Mouse (Mus musculus) layer of hippocampus, adult 8-10 months (tissue): Measurements from ENCODE around the gene Tbc1d2b. TPM values are rescaled to one million over a fixed set of nuclear protein-coding genes. Genes with fewer than 3 reads are reported as not detected.

Experiments
- DNase-seq, 2 experiments: peaks; one replicate each; pipeline ENCODE4 v3.0.0; 2022; ENCODE audit warnings: low spot score in 2 of 2
- total RNA-seq, 4 experiments: library from RNA; stranded (reverse); gene quantifications; 2 replicates each; pipeline ENCODE4 v1.2.4; 2022

The Tbc1d2b gene
- total RNA-seq = 10 to 100 TPM; 10.6 to 16.8 (median 14.6) TPM

GRCm38 (mm10) chr9:90270193-90270943, at the start of gene Tbc1d2b:
TSS of gene Tbc1d2b (minus strand) at chr9:90270804.
- DNase-seq = peak; percentile 22 to 48

- DNase-seq = no peak
Observed at GRCm38 (mm10) chr9:90316300-90316699, 45.7 kb upstream of the Tbc1d2b start.

DNA sequence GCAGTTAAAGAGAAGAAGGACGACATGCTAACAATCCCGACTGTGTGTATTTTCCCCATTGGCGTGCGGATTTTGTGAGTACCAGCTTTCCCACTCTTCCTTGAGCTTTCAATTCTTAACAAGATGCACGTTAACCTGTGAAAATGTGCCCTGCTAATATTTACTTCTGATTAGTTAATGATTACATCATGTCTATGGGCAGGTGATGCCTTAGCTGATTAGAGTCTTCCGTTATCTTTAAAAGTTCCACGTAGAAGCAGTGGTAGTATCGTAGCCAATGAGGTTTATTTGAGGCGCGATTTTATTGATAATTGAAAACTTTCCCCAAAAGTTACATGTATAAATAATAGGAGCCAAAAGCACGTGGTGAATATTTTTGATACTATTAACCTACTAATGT, 45.1 kb upstream of the Tbc1d2b start:
- DNase-seq = no peak

DNA sequence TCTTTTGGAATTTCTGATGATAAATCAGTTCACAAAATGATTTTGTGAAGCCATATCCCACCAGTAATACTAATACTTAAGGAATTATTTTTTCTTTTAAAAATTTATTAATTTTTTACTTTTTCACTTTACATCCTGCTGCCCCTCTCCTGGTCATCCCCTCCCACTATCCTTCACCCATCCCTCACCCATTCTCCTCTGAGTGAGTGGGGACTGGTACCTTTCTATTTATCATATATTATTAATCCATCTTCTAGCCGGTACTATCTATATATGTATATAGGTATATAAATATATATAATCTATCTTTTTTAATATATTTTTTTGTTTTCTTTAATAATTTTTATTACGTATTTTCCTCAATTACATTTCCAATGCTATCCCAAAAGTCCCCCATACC, 33.6 kb upstream of the Tbc1d2b start:
- DNase-seq = no peak

GRCm38 (mm10) chr9:90303101-90303835, 32.7 kb upstream of the Tbc1d2b start:
- no peak for DNase-seq

DNA sequence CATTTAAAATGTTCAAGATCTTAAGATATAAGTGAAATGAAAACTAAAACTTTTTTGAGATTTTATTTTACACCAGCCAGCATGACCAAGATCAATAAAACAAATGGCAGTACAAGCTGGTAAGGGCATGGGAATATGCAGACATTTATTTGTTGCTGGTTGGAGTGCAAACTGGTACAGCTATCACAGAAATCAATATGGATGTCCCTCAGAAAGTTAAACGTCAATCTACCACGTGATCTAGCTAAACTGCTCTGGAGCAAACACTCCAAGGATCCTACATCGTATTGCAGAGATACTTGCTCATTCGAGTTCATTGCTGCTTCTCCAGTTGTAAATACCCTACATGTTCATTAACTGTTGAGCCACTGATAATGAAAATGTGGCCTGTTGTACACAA, 32.1 kb upstream of the Tbc1d2b start:
- no peak for DNase-seq

DNA sequence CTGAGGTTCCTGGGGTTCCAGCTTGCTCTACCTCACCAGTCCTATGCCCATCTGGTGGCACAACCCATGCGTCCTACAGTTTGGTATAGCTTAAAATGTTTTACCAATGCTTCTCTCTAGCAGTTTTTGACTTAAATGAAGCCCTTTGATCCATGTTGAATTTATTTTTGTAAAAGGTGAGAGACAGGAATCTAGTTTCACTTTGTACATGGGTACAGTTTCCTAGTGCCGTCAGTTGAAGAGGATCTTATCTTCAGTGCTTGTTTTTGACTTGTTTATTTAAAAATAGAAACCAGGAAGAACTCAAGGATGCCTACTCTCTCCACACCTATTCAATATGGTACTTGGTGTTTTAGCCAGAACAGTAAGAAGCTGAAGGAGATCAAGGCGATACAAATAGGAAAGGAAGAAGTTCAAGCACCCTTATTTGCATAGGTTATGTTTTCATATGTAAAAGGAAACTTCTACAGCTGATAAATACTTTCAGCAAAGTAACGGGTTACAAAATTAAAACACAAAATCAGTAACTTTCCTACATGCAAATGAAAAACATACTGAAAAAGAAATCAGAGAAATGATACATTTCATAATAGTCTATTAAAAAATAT, 30.6 kb upstream of the Tbc1d2b start:
- no peak for DNase-seq

DNA sequence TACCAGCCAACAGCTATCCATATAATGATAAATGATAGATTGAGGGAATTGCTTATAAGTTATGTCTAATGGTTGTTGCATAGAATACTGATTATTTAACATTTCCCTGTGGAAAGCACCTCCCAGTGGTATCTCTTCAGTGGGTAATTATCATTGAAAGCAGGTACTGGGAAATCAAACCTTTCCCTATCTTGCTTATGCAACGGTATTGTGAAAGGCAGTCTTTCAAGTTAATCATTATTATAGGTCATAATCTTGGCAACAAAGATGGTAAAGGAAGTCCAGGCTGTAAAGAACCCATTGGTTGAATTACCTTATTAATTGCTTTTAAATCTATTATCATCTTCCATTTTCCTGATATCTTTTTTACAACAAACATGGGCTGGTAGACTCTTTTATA, 27.0 kb upstream of the Tbc1d2b start:
- no peak for DNase-seq

- no peak for DNase-seq
Observed at GRCm38 (mm10) chr9:90293641-90294398, 23.2 kb upstream of the Tbc1d2b start.

GRCm38 (mm10) chr9:90278397-90278796, 7.8 kb upstream of the Tbc1d2b start:
- no peak for DNase-seq

GRCm38 (mm10) chr9:90277884-90278283, 7.3 kb upstream of the Tbc1d2b start:
- DNase-seq = no peak

GRCm38 (mm10) chr9:90276779-90277178, 6.2 kb upstream of the Tbc1d2b start:
- DNase-seq = no peak

DNA sequence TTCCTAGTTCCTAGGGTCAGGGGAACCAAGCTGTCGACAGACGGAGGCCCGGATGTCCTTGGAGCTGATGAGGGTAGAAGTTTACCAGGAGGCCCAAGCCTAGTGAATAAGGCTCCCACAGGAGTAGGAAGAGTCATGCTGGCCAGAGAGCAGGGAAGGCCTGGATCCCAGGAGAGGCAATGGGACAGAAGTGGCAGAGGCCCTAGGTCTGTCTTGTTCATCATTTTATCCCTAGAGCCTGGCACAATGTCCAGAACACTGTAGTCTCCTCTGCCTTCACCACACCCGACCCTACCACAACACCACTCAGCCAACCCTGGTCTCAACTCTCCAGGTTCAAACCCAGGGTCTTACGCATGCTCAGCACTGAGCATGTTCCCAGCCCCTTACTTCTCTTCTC, 5.3 kb upstream of the Tbc1d2b start:
- no peak for DNase-seq

GRCm38 (mm10) chr9:90275500-90275899, 4.9 kb upstream of the Tbc1d2b start:
- no peak for DNase-seq

DNA sequence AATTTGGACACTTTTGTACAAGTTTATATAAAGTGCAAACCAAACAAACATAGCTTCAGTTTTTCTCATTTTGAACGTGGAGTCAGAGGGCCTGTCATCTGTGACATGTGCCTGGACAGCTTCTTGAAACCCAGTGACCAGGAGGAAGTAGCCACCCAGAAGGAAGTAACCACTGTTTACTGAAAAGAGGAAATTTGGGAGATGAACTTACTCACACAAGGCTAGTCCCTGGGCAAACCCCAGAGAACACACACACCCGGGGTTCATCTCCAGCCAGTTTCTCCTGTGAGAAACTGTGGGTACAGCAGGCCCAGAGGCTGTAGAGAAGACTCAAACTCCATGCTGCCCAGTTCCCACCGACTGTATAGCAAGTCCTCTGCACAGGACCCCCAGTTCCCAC, 3.9 kb upstream of the Tbc1d2b start:
- DNase-seq = no peak

DNA sequence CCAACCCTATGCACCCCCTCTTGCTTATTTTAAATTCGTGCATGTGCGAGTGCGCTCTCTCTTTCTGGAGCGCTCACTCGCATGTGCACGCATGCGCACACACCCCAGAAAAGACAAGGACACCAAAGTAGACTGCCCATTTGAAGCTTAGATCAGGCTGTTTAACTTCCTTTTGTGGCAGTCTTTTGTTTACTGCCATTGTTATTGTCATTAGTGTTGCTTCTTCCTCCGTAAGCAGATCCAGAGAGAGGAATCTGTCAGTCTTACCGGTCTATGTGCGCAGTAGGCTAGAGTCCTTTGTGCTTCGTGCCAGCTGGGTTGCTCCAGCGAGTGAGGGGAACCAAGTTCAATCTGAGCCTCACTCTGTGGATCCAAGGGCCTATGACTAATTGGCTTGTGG, 1.7 kb upstream of the Tbc1d2b start:
- no peak for DNase-seq

DNA sequence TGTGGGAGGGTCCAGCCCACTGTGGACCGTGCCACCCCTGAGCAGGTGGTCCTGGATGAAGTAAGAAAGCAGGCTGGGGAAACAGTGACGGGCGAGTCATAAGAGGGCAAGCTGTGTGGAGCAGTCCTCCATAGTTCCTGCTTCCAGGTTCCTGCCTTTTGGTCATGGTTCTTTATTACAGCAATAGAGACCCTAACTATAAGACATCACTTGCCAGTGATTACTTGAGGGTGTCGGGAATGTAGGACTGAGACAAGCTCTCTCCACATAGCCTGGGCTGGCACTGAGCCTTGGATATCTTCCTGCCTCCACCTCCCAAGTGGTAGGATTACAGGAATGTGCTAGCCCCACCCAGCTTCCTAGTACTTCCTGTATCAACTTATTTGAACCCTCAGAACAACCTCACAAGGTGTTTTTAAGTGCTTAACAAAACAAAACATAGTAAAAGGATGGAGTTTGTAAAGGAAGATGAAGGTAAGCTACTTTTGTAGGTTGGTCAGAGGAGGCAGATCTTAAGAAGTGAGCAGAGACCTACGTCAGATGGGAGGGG, 1.0 kb upstream of the Tbc1d2b start:
- DNase-seq = no peak

GRCm38 (mm10) chr9:90270944-90271295, 316 bp upstream of the Tbc1d2b start:
- no peak for DNase-seq

GRCm38 (mm10) chr9:90269011-90269681, 1.5 kb downstream of the Tbc1d2b start:
- peak in 1 of 2 experiments; percentile 42 for DNase-seq

DNA sequence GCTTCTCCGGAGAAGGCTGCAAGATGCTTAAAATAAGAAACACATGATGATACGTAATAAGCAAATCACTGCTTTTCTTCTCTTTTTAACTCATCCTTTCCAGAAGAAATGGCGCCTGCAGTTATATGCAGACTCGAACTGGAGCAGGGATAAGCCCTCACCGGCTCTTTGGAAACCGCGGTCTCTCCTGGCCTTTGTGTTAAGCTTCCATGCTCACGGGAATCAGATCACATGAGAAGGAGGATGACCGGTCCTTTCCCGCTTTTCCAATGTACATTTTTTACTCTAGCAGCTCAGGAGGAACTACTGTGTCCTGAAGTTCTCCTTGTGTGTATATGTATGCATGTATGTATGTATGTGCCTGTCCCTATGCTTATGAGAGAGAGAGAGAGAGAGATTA, 3.7 kb downstream of the Tbc1d2b start:
- no peak for DNase-seq

DNA sequence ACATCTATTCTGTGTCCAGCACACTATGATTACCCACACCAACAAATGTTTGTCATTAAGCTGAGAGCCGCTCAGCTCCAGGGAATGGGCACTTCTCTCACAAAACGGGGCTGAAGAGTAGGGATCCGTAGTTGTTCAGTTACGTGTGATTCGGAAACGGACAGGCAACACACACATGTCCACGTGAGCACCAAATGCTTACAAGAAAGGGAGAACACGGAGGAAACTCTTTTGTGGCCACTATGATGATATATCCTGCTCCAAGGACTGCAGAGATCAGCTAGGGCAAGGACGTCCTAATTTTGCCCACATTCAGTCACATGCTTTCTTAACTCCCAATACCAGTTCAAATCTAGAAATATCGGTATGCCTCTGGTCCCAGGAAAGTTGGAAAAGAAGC, 4.5 kb downstream of the Tbc1d2b start:
- peak in 1 of 2 experiments; percentile 1 for DNase-seq
